Mouse (Mus musculus) CH12.LX (cell line): ENCODE measurements around the gene Itk. TPM values are rescaled to one million over a fixed set of nuclear protein-coding genes. Genes with fewer than 3 reads are reported as not detected.
A peak's percentile ranks its signal among the peaks of the same experiment; 100 is the strongest.

Experiments
- DNase-seq: peaks from one replicate; pipeline ENCODE4 v3.0.0-alpha.2; 2013; ENCODE audit errors: extremely low read depth
- H3K27ac ChIP-seq: 2 replicates; pipeline ENCODE4 v1.5.1; 2012; ENCODE audit warnings: low read depth, mild to moderate bottlenecking, control low read depth, moderate library complexity; ENCODE audit not compliant: insufficient read depth
- H3K27me3 ChIP-seq: replicated peaks from 2 replicates; pipeline ENCODE3; 2012; ENCODE audit warnings: inconsistent platforms
- H3K36me3 ChIP-seq, 2 experiments: replicated peaks in 1 of 2; 2 replicates each; pipeline versions ENCODE3 to v1.6.1; 2012; ENCODE audit warnings: inconsistent platforms in 1 of 2, low read length in 1 of 2, mild to moderate bottlenecking in 1 of 2, mixed read lengths in 1 of 2, moderate library complexity in 1 of 2; ENCODE audit not compliant: control insufficient read depth in 1 of 2, insufficient read depth in 1 of 2
- H3K4me1 ChIP-seq, 2 experiments: 2 replicates each; pipeline ENCODE4 v1.6.1; 2012; ENCODE audit warnings: inconsistent platforms in 1 of 2, moderate library complexity in 1 of 2; ENCODE audit not compliant: insufficient read depth in 2 of 2, control insufficient read depth in 1 of 2
- H3K4me2 ChIP-seq: 2 replicates; pipeline ENCODE4 v1.6.1; 2012; ENCODE audit warnings: low read depth, mild to moderate bottlenecking, control low read depth; ENCODE audit not compliant: poor library complexity, insufficient read depth, severe bottlenecking
- H3K4me3 ChIP-seq, 3 experiments: fragments of 150-350 bp in 1 of 3; sonication (generic) in 1 of 3; replicated peaks in 1 of 3; 2 replicates each; pipeline versions ENCODE3 to v1.5.1; 2011 to 2012; ENCODE audit warnings: low read depth in 2 of 3, low read length in 2 of 3, mild to moderate bottlenecking in 2 of 3, moderate library complexity in 2 of 3, control low read depth in 1 of 3, improper control_type of control experiment in 1 of 3, inconsistent platforms in 1 of 3, mixed read lengths in 1 of 3; ENCODE audit not compliant: poor library complexity in 1 of 3
- H3K79me2 ChIP-seq: replicated peaks from 2 replicates; pipeline ENCODE4 v1.6.1; 2012; ENCODE audit warnings: mild to moderate bottlenecking, moderate library complexity; ENCODE audit not compliant: control insufficient read depth, poor library complexity, insufficient read depth, severe bottlenecking; ENCODE audit errors: extremely low read depth
- H3K9ac ChIP-seq: 2 replicates; pipeline ENCODE4 v1.6.1; 2012; ENCODE audit warnings: low read depth, mild to moderate bottlenecking, control low read depth, moderate library complexity; ENCODE audit not compliant: insufficient read depth
- H3K9me3 ChIP-seq: replicated peaks from 2 replicates; pipeline ENCODE3; 2012; ENCODE audit warnings: low read length, inconsistent platforms, mixed read lengths
- BHLHE40 ChIP-seq: IDR thresholded peaks from 2 replicates; pipeline ENCODE4 v1.6.1; 2011; ENCODE audit warnings: mild to moderate bottlenecking, low read depth, low read length, improper control_type of control experiment
- CHD1 ChIP-seq: IDR thresholded peaks from 2 replicates; pipeline ENCODE4 v1.6.1; 2012; ENCODE audit warnings: low read depth, low read length, improper control_type of control experiment, inconsistent platforms
- CHD2 ChIP-seq: IDR thresholded peaks from 2 replicates; pipeline ENCODE4 v1.6.1; 2011; ENCODE audit warnings: low read length, improper control_type of control experiment
- CTCF ChIP-seq, 2 experiments: IDR thresholded peaks in 1 of 2; conservative IDR thresholded peaks in 1 of 2; 2 replicates each; pipeline ENCODE4 v1.5.1; 2011 to 2012; ENCODE audit warnings: low read depth in 2 of 2, low read length in 2 of 2, improper control_type of control experiment in 1 of 2, inconsistent platforms in 1 of 2, mild to moderate bottlenecking in 1 of 2, moderate library complexity in 1 of 2
- E2F4 ChIP-seq: IDR thresholded peaks from 2 replicates; pipeline ENCODE4 v1.6.1; 2011; ENCODE audit warnings: low read depth, low read length, improper control_type of control experiment; ENCODE audit not compliant: insufficient replicate concordance
- ELF1 ChIP-seq: IDR thresholded peaks from 2 replicates; pipeline ENCODE4 v1.6.1; 2014; ENCODE audit warnings: low read depth, mild to moderate bottlenecking, inconsistent platforms, low read length, improper control_type of control experiment
- EP300 ChIP-seq: IDR thresholded peaks from 2 replicates; pipeline ENCODE4 v1.6.1; 2011; ENCODE audit warnings: low read length, improper control_type of control experiment
- ETS1 ChIP-seq: conservative IDR thresholded peaks from 2 replicates; pipeline ENCODE4 v1.6.1; 2012; ENCODE audit warnings: low read depth, mild to moderate bottlenecking, inconsistent platforms, low read length, improper control_type of control experiment, moderate library complexity
- GABPA ChIP-seq: IDR thresholded peaks from 2 replicates; pipeline ENCODE4 v1.6.1; 2012; ENCODE audit warnings: low read depth, low read length, improper control_type of control experiment, inconsistent platforms; ENCODE audit not compliant: insufficient replicate concordance
- HCFC1 ChIP-seq: IDR thresholded peaks from 2 replicates; pipeline ENCODE4 v1.6.1; 2012; ENCODE audit warnings: low read depth, mild to moderate bottlenecking, inconsistent platforms, low read length, improper control_type of control experiment
- IRF4 ChIP-seq: IDR thresholded peaks from 2 replicates; pipeline ENCODE4 v1.6.1; 2014; ENCODE audit warnings: low read depth, mild to moderate bottlenecking, inconsistent platforms, low read length, improper control_type of control experiment
- JUN ChIP-seq: IDR thresholded peaks from 2 replicates; pipeline ENCODE4 v1.6.1; 2011; ENCODE audit warnings: low read depth, mild to moderate bottlenecking, low read length, improper control_type of control experiment, moderate library complexity; ENCODE audit not compliant: insufficient read depth
- JUND ChIP-seq: conservative IDR thresholded peaks from 2 replicates; pipeline ENCODE4 v1.6.1; 2011; ENCODE audit warnings: low read depth, low read length, improper control_type of control experiment
- KAT2A ChIP-seq: IDR thresholded peaks from 2 replicates; pipeline ENCODE4 v1.6.1; 2012; ENCODE audit warnings: low read length, improper control_type of control experiment, inconsistent platforms; ENCODE audit not compliant: insufficient replicate concordance
- MAFK ChIP-seq: IDR thresholded peaks from 2 replicates; pipeline ENCODE4 v1.6.1; 2011; ENCODE audit warnings: low read length, improper control_type of control experiment; ENCODE audit not compliant: insufficient replicate concordance
- MAX ChIP-seq: IDR thresholded peaks from 2 replicates; pipeline ENCODE4 v1.6.1; 2011; ENCODE audit warnings: low read length, improper control_type of control experiment
- MAZ ChIP-seq: IDR thresholded peaks from 2 replicates; pipeline ENCODE4 v1.6.1; 2012; ENCODE audit warnings: low read depth, mild to moderate bottlenecking, inconsistent platforms, low read length, improper control_type of control experiment, moderate library complexity
- MEF2A ChIP-seq: IDR thresholded peaks from 2 replicates; pipeline ENCODE4 v1.6.1; 2014; ENCODE audit warnings: low read depth, mild to moderate bottlenecking, inconsistent platforms, low read length, improper control_type of control experiment, borderline replicate concordance
- MXI1 ChIP-seq: IDR thresholded peaks from 2 replicates; pipeline ENCODE4 v1.6.1; 2011; ENCODE audit warnings: mild to moderate bottlenecking, low read depth, low read length, improper control_type of control experiment
- MYC ChIP-seq: IDR thresholded peaks from 2 replicates; pipeline ENCODE4 v1.6.1; 2011; ENCODE audit warnings: low read depth, mild to moderate bottlenecking, improper control_type of control experiment, low read length
- NELFE ChIP-seq: IDR thresholded peaks from 2 replicates; pipeline ENCODE4 v1.6.1; 2011; ENCODE audit warnings: low read depth, low read length, improper control_type of control experiment
- NRF1 ChIP-seq: IDR thresholded peaks from 2 replicates; pipeline ENCODE4 v1.6.1; 2014; ENCODE audit warnings: low read depth, mild to moderate bottlenecking, inconsistent platforms, low read length, improper control_type of control experiment, moderate library complexity
- PAX5 ChIP-seq: IDR thresholded peaks from 2 replicates; pipeline ENCODE4 v1.6.1; 2012; ENCODE audit warnings: low read length, inconsistent platforms, mixed read lengths
- POLR2A ChIP-seq: IDR thresholded peaks from 2 replicates; pipeline ENCODE4 v1.6.1; 2011; ENCODE audit warnings: low read depth, mild to moderate bottlenecking, improper control_type of control experiment, low read length
- POLR2AphosphoS2 ChIP-seq: IDR thresholded peaks from 2 replicates; pipeline ENCODE4 v1.6.1; 2011; ENCODE audit warnings: low read depth, low read length, improper control_type of control experiment
- RAD21 ChIP-seq: IDR thresholded peaks from 2 replicates; pipeline ENCODE4 v1.6.1; 2011; ENCODE audit warnings: low read depth, mild to moderate bottlenecking, low read length, improper control_type of control experiment, moderate library complexity
- RCOR1 ChIP-seq: conservative IDR thresholded peaks from 2 replicates; pipeline ENCODE4 v1.6.1; 2012; ENCODE audit warnings: low read depth, mild to moderate bottlenecking, inconsistent platforms, low read length, improper control_type of control experiment
- SIN3A ChIP-seq: IDR thresholded peaks from 2 replicates; pipeline ENCODE4 v1.6.1; 2012; ENCODE audit warnings: low read length, improper control_type of control experiment, inconsistent platforms
- SMC3 ChIP-seq: IDR thresholded peaks from 2 replicates; pipeline ENCODE4 v1.6.1; 2011; ENCODE audit warnings: low read depth, low read length, improper control_type of control experiment
- TBP ChIP-seq: conservative IDR thresholded peaks from 2 replicates; pipeline ENCODE4 v1.6.1; 2011; ENCODE audit warnings: low read depth, low read length, improper control_type of control experiment
- TCF12 ChIP-seq: IDR thresholded peaks from 2 replicates; pipeline ENCODE4 v1.6.1; 2014; ENCODE audit warnings: low read depth, mild to moderate bottlenecking, inconsistent platforms, low read length, improper control_type of control experiment
- UBTF ChIP-seq: IDR thresholded peaks from 2 replicates; pipeline ENCODE4 v1.6.1; 2012; ENCODE audit warnings: low read depth, mild to moderate bottlenecking, inconsistent platforms, low read length, improper control_type of control experiment, moderate library complexity
- USF1 ChIP-seq: IDR thresholded peaks from 2 replicates; pipeline ENCODE4 v1.6.1; 2014; ENCODE audit warnings: low read depth, mild to moderate bottlenecking, inconsistent platforms, low read length, improper control_type of control experiment
- ZC3H11A ChIP-seq: IDR thresholded peaks from 2 replicates; pipeline ENCODE4 v1.6.1; 2012; ENCODE audit warnings: low read depth, mild to moderate bottlenecking, inconsistent platforms, low read length, improper control_type of control experiment
- ZKSCAN1 ChIP-seq: IDR thresholded peaks from 2 replicates; pipeline ENCODE4 v1.6.1; 2012; ENCODE audit warnings: low read depth, inconsistent platforms, low read length, improper control_type of control experiment, borderline replicate concordance
- ZMIZ1 ChIP-seq: IDR thresholded peaks from 2 replicates; pipeline ENCODE4 v1.6.1; 2012; ENCODE audit warnings: low read depth, mild to moderate bottlenecking, inconsistent platforms, low read length, improper control_type of control experiment
- ZNF384 ChIP-seq: IDR thresholded peaks from 2 replicates; pipeline ENCODE4 v1.6.1; 2012; ENCODE audit warnings: low read depth, low read length, improper control_type of control experiment, inconsistent platforms
- dilution Hi-C: fragments of 300-500 bp; cut with MboI; formaldehyde crosslinking; loops from 2 replicates; pipeline ENCODE4 v1.14.3; 2020; ENCODE audit warnings: low sequenced_read_pairs; ENCODE audit not compliant: extremely low pct_unique_long_range_greater_than_20kb, extremely low pct_ligation_motif_present
- in situ Hi-C: fragments of 300-500 bp; cut with MboI; formaldehyde crosslinking; loops from 3 replicates; pipeline ENCODE4 v1.14.3; 2019; ENCODE audit warnings: low sequenced_read_pairs, low pct_ligation_motif_present, low pct_unique_long_range_greater_than_20kb, mixed read lengths
- polyA plus RNA-seq: library from polyadenylated mRNA; unstranded; fragments of >175 nt; gene quantifications from 2 replicates; pipeline ENCODE4 v1.2.1, GENCODE M21; 2012; ENCODE audit warnings: low read depth; ENCODE audit not compliant: insufficient read length
- total RNA-seq, 2 experiments: library from RNA; depleted of rRNA; stranded (reverse); fragments of 300-350 nt in 1 of 2; fragments of >200 nt in 1 of 2; gene quantifications; 2 replicates each; pipeline ENCODE4 v1.2.3; 2012 to 2014

Itk gene
- total and polyA plus RNA-seq, 3 experiments: 0.11 to 0.64 (median 0.17) TPM

DNA sequence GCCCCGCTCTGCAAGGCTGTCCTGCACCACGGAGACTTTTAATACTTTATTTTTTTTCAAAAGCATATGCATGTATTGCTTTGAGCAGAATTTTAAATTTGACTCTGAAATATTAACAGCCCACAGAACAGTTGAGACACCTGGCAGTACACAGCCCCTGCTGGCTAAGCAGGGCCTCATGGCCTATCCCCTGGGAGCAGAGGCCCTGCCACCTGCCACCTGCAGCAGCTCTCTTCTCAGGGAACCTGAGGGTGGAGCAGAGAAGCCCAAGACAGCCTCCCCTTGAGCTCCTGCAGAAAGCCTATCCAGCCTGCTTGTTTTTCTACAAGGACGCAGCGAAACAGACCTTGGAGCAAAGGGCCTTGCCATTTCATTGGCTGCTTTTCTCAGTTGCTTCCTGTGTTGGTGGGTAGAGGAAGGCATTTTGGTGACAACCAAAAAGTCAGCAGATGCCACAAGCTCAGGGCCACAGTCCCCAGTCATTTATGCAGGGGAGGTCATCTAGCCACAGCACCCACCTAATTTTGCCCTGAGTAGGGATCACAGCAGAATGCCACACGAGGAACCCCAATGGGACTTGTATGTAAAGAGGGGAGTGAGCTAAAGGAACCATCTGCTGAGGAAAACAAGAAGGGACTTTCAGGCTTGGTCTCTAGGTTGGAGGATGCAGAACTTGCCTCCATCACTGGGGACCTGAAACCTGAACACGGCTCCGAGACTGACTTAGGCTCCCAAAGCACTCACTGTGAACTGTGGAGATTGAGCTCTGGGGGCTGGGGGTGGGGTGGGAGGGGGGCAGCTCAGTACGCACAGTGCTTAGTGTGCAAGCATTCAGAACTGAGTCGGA, 84.2 kb downstream of the Itk start:
- peak; percentile 96 for DNase-seq
- TF ChIP-seq NRF1 (peak; percentile 44; the same call in 1 of the 2 replicates), NELFE (no peak; the same call in none of the 2 replicates), GABPA (no peak), MXI1 (peak; percentile 90; the same call in 1 of the 2 replicates), CHD2 (peak; percentile 87), POLR2A (peak; percentile 45), ZKSCAN1 (no peak), RCOR1 (peak; percentile 87), E2F4 (no peak), JUN (no peak), JUND (peak; percentile 44; the same call in 1 of the 2 replicates), ZC3H11A (no peak), MYC (peak; percentile 84; the same call in 1 of the 2 replicates), ZNF384 (peak; percentile 79), MEF2A (peak; percentile 93), CTCF (conservative IDR thresholded peaks at IDR 0.05 in 1 of 2, IDR thresholded peaks at IDR 0.05 in 1 of 2; ENCODE audit: low read depth in 2 of 2, low read length in 2 of 2) (peak in 1 of 2 experiments; percentile 11; a peak in 1 of 4 replicates), KAT2A (peak; percentile 76), TBP (peak; percentile 68; the same call in 1 of the 2 replicates), HCFC1 (no peak; the same call in 1 of the 2 replicates), UBTF (0 out of 2 replicates have a peak, but pooled peaks have one; percentile 66), POLR2AphosphoS2 (no peak; the same call in 1 of the 2 replicates), RAD21 (peak; percentile 18), SIN3A (peak; percentile 72), TCF12 (peak; percentile 100), BHLHE40 (peak; percentile 79), EP300 (peak; percentile 98), MAZ (peak; percentile 85), CHD1 (peak; percentile 84), SMC3 (peak; percentile 46), ELF1 (no peak), ETS1 (peak; percentile 94), IRF4 (peak; percentile 78), PAX5 (no peak), MAFK (peak; percentile 79), ZMIZ1 (0 out of 2 replicates have a peak, but pooled peaks have one; percentile 4), MAX (peak; percentile 54; the same call in 1 of the 2 replicates), USF1 (no peak)

More for the DNA sequence above, 84.2 kb downstream of the Itk start:
- H3K27me3 ChIP-seq: no peaks in the 10 kb centered on the region
- peak overlapping the region; percentile 12 to 50 (median 34) for H3K4me3 ChIP-seq
- H3K4me1 ChIP-seq: peaks cover 30 to 67% of the 10 kb centered on the region in 2 experiments
- H3K9ac ChIP-seq: peak overlapping the region; percentile 90
- peak overlapping the region; percentile 97 for H3K27ac ChIP-seq
- peaks cover 89% of the 10 kb centered on the region for H3K79me2 ChIP-seq
- in situ Hi-C loops (loop anchor here (5.0 kb wide), 2 partner anchors 42 to 132 kb away; partner anchors contain the start of gene Med7), dilution Hi-C loops (no loop called here)
- H3K36me3 ChIP-seq: peaks cover 20 to 57% of the 10 kb centered on the region in 2 experiments
- H3K9me3 ChIP-seq: no peaks in the 10 kb centered on the region
- H3K4me2 ChIP-seq: peak overlapping the region; percentile 85
